Mouse (Mus musculus) intestine, embryonic 14.5 days (tissue): Measurements from ENCODE around the gene Polh. TPM values are rescaled to one million over a fixed set of nuclear protein-coding genes. Genes with fewer than 3 reads are reported as not detected.

Source experiments
- ATAC-seq: fragments of 200-750 bp; cut with Nextera tagmentation; replicated peaks from 2 replicates; pipeline ENCODE4 v1.8.0; 2017; ENCODE audit warnings: low read depth, moderate number of reproducible peaks, moderate TSS enrichment, moderate library complexity; ENCODE audit not compliant: low FRiP score, low TSS enrichment
- DNase-seq: peaks from one replicate; pipeline ENCODE4 v3.0.0-alpha.2; 2018; ENCODE audit warnings: low spot score
- H3K27ac ChIP-seq: fragments of 300-500 bp; sonication (generic); 2 replicates; pipeline ENCODE4 v1.5.1; 2014; ENCODE audit warnings: low read depth, mild to moderate bottlenecking, control low read depth
- H3K27me3 ChIP-seq: fragments of 300-500 bp; sonication (generic); replicated peaks from 2 replicates; pipeline ENCODE4 v1.6.1; 2014; ENCODE audit warnings: low read length, control low read depth; ENCODE audit not compliant: control insufficient read depth, insufficient read depth
- H3K36me3 ChIP-seq: fragments of 300-500 bp; sonication (generic); 2 replicates; pipeline ENCODE4 v1.6.1; 2014; ENCODE audit warnings: low read length, control low read depth; ENCODE audit not compliant: control insufficient read depth, insufficient read depth
- H3K4me1 ChIP-seq: fragments of 300-500 bp; sonication (generic); replicated peaks from 2 replicates; pipeline ENCODE4 v1.6.1; 2014; ENCODE audit warnings: low read length, control low read depth, mixed read lengths; ENCODE audit not compliant: control insufficient read depth, insufficient read depth
- H3K4me2 ChIP-seq: fragments of 300-500 bp; sonication (generic); 2 replicates; pipeline ENCODE4 v1.6.1; 2014; ENCODE audit warnings: low read length
- H3K4me3 ChIP-seq: fragments of 300-500 bp; sonication (generic); 2 replicates; pipeline ENCODE4 v1.5.1; 2014; ENCODE audit warnings: low read depth, low read length, control low read depth, mixed read lengths
- H3K9ac ChIP-seq: fragments of 300-500 bp; sonication (generic); 2 replicates; pipeline ENCODE4 v1.6.1; 2014; ENCODE audit warnings: mild to moderate bottlenecking, low read length
- H3K9me3 ChIP-seq: fragments of 300-500 bp; sonication (generic); 2 replicates; pipeline ENCODE4 v1.6.1; 2016; ENCODE audit warnings: low read length, control low read depth; ENCODE audit not compliant: control insufficient read depth
- WGBS: fragments of 180-500 bp; shearing (Covaris S2); extraction: QIAGEN DNeasy Blood & Tissue Kit; methylation state at CpG from one replicate; pipeline ENCODE4 v1.1.7; 2014; 5-methylcytosine and 5-hydroxymethylcytosine counted together
- polyA plus RNA-seq: library from polyadenylated mRNA; unstranded; fragments of >200 nt; fragmentation: Nextera tagmentation; extraction: Ambion mirVana; gene quantifications from 2 replicates; pipeline ENCODE4 v1.2.1, GENCODE M21; 2014

Gene Polh
- polyA plus RNA-seq, 1 experiment from 2014 or later: 9.7 TPM

DNA sequence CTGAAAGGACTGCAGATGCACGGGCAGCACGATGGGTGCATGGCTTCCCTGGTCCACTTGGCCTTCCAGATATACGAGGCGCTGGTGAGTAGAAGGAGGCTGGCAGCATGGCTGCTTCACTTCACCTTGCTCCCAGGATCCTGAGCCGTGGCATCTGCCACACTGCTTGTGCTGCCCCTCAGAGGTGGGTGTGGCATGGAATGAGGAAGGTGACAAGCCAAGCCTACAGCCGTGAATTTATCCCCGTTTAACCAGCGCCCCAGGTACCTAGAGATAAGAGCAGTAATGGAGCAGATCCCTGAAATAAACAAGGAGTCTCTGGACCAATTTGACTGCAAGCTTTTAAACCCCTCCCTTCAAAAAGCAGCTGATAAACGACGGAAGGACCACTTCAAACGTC, 39.0 kb upstream of the Polh start:
- Histone ChIP-seq H3K27ac (no peak overlapping the region), H3K9me3 (no peaks in the 10 kb centered on the region), H3K27me3 (no peaks in the 10 kb centered on the region), H3K4me3 (no peak overlapping the region), H3K9ac (no peak overlapping the region), H3K4me2 (no peak overlapping the region), H3K4me1 (no peaks in the 10 kb centered on the region), H3K36me3 (peaks cover 100% of the 10 kb centered on the region)
- DNase-seq (no peak), ATAC-seq (no peak)
- 64% methylated on average over 11 of the region's 11 CpGs for WGBS

- no peaks in the 10 kb centered on the region for H3K4me1 ChIP-seq
- no peak overlapping the region for H3K4me3 ChIP-seq
- H3K4me2 ChIP-seq: no peak overlapping the region
- no peak for DNase-seq
- H3K9me3 ChIP-seq: no peaks in the 10 kb centered on the region
- no peak overlapping the region for H3K9ac ChIP-seq
- 89% methylated on average over 15 of the region's 15 CpGs for WGBS
- no peaks in the 10 kb centered on the region for H3K27me3 ChIP-seq
- H3K27ac ChIP-seq: no peak overlapping the region
- H3K36me3 ChIP-seq: peaks cover 93% of the 10 kb centered on the region
- no peak for ATAC-seq
Observed at GRCm38 (mm10) chr17:46239516-46240114, 37.2 kb upstream of the Polh start.

DNA sequence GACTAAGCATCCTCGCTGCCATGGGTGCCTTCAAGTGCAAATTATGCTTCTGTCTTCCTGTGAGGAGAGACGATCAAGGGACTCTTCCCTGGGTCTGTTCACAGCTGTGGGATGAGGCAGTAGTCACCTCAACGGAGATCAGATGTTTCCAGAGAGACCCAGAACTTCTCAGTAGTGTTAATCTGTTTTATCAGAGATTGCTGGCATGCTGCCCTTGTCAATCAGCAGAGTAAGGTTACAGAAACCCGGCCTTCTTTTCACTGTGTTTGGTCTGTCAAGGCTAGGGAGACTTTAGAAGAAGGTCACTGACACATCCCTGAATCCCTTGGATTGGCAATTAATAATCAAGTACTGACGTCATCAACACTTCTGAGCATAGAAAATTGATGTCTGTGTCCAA, 35.0 kb upstream of the Polh start:
- ATAC-seq (no peak), DNase-seq (no peak)
- no peak overlapping the region for H3K9ac ChIP-seq
- no peaks in the 10 kb centered on the region for H3K9me3 ChIP-seq
- H3K4me3 ChIP-seq: no peak overlapping the region
- peaks cover 93% of the 10 kb centered on the region for H3K36me3 ChIP-seq
- H3K27ac ChIP-seq: no peak overlapping the region
- H3K4me1 ChIP-seq: no peaks in the 10 kb centered on the region
- 84% methylated on average over 5 of the region's 5 CpGs for WGBS
- H3K27me3 ChIP-seq: no peaks in the 10 kb centered on the region
- no peak overlapping the region for H3K4me2 ChIP-seq

DNA sequence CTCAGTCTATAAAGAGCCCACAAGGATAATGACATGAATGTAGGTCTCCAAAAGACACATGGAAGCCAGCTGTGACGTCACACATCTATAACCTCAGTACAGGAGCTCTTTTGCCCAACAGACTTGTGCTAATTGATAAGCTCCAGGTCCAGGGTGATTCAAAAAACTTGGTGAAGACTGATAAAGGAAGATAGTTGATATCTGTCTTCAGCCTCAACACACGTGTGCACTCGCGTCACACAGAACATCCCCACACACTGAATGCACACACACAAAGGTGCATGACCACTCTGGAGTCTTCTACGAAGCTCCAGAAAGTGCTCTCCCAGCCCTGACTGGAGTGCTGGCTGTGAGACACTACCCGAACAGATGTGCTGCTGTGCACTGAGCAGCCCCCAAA, 34.6 kb upstream of the Polh start:
- WGBS: 95% methylated on average over 6 of the region's 6 CpGs
- H3K27me3 ChIP-seq: no peaks in the 10 kb centered on the region
- ATAC-seq (no peak), DNase-seq (no peak)
- peaks cover 89% of the 10 kb centered on the region for H3K36me3 ChIP-seq
- H3K4me2 ChIP-seq: no peak overlapping the region
- H3K4me3 ChIP-seq: no peak overlapping the region
- no peak overlapping the region for H3K27ac ChIP-seq
- no peaks in the 10 kb centered on the region for H3K4me1 ChIP-seq
- H3K9ac ChIP-seq: no peak overlapping the region
- H3K9me3 ChIP-seq: no peaks in the 10 kb centered on the region

DNA sequence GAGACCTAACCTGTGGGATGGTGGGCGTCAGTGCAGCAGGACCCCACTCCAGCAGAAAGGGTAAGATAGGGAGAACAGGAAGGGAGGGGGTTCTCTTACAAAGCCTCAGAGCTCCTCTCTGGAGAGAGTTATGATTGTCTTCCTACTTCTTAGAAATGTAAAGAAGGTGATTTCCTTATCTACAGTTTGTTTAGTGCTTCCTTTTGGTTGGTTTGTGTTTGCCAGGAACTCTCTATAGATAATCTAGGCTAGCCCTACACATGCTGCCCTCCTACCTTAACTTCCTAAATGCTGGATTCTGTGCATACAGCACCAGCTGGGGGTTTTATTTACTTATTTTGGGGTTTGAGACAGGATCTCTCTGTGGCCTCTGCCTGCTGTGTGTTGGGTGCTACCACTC, 33.6 kb upstream of the Polh start:
- no peak overlapping the region for H3K4me3 ChIP-seq
- H3K4me1 ChIP-seq: no peaks in the 10 kb centered on the region
- ATAC-seq (no peak), DNase-seq (no peak)
- H3K9ac ChIP-seq: no peak overlapping the region
- H3K27ac ChIP-seq: no peak overlapping the region
- H3K4me2 ChIP-seq: no peak overlapping the region
- H3K27me3 ChIP-seq: no peaks in the 10 kb centered on the region
- 93% methylated on average over 1 of the region's 1 CpGs for WGBS
- H3K36me3 ChIP-seq: peaks cover 87% of the 10 kb centered on the region
- H3K9me3 ChIP-seq: no peaks in the 10 kb centered on the region

DNA sequence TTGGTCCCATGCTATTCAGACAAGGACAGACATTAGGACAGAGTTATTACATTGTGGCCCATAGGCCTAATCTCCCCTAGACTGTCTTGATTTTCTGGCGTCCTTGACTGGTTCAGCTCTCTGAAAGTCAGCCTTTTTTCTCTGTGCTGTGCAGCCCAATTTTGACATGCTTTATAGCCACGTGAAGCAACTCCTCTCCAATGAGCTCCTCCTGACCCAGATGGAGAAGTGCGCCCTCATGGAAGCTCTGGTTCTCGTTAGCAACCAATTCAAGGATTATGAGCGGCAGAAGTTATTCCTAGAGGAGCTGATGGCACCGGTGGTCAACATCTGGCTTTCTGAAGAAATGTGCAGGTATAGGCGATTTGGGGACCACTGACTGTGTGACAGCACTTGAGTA, 25.1 kb upstream of the Polh start:
- no peaks in the 10 kb centered on the region for H3K4me1 ChIP-seq
- no peaks in the 10 kb centered on the region for H3K27me3 ChIP-seq
- no peak for DNase-seq
- H3K4me2 ChIP-seq: no peak overlapping the region
- H3K9me3 ChIP-seq: no peaks in the 10 kb centered on the region
- WGBS: 88% methylated on average over 7 of the region's 7 CpGs
- peaks cover 94% of the 10 kb centered on the region for H3K36me3 ChIP-seq
- H3K9ac ChIP-seq: no peak overlapping the region
- H3K27ac ChIP-seq: no peak overlapping the region
- no peak overlapping the region for H3K4me3 ChIP-seq
- ATAC-seq: no peak

- no peaks in the 10 kb centered on the region for H3K4me1 ChIP-seq
- ATAC-seq (no peak), DNase-seq (no peak)
- H3K27ac ChIP-seq: no peak overlapping the region
- H3K9me3 ChIP-seq: no peaks in the 10 kb centered on the region
- no peak overlapping the region for H3K4me3 ChIP-seq
- peaks cover 99% of the 10 kb centered on the region for H3K36me3 ChIP-seq
- H3K9ac ChIP-seq: no peak overlapping the region
- no peaks in the 10 kb centered on the region for H3K27me3 ChIP-seq
- H3K4me2 ChIP-seq: no peak overlapping the region
- WGBS: 94% methylated on average over 3 of the region's 3 CpGs
Observed at GRCm38 (mm10) chr17:46221601-46222000, 19.2 kb upstream of the Polh start.

DNA sequence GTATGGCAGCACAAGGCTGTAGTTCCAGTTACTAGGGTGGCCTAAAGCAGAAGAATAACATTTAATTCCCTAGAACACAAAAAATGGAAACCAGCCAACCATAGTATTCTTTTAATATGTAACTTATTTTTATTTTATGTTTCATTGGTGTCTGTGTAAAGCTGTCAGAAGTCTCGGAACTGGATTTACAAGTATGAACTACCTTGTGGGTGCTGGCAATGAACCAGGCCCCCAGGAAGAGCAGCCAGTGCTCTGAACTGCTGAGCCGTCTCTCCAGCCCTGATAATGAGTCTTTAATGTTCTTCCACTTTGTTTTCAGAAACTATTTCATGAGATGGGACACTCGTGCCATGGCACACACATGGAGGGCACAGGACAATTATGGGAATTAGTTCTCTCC, 8.1 kb upstream of the Polh start:
- Histone ChIP-seq H3K27me3 (no peaks in the 10 kb centered on the region), H3K9ac (no peak overlapping the region), H3K9me3 (no peaks in the 10 kb centered on the region), H3K36me3 (peaks cover 92% of the 10 kb centered on the region), H3K4me2 (no peak overlapping the region), H3K4me1 (no peaks in the 10 kb centered on the region), H3K27ac (no peak overlapping the region), H3K4me3 (no peak overlapping the region)
- 91% methylated on average over 3 of the region's 3 CpGs for WGBS
- ATAC-seq: no peak
- DNase-seq: no peak

DNA sequence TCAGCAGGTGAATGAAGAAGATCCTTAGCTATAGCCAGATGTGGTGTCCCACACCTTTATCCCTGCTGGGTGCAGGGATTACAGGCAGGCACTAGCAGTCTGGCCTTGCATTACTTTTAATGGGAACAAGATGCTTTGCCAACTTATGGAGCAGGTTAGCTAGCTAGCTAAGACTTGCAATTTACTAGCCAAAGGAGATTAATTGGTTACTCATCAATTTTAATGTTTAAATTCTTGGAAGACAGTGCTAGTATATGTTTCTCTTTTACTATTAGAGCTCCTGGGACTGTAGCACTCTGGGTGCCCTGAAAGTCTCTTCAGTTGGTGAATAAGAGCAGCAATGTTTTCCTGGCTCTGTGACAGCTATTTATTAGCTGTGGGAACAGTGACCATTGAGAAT, 4.2 kb upstream of the Polh start:
- no peaks in the 10 kb centered on the region for H3K9me3 ChIP-seq
- no peak overlapping the region for H3K4me2 ChIP-seq
- H3K9ac ChIP-seq: no peak overlapping the region
- H3K4me1 ChIP-seq: peaks cover 13% of the 10 kb centered on the region
- no peak overlapping the region for H3K27ac ChIP-seq
- peaks cover 65% of the 10 kb centered on the region for H3K36me3 ChIP-seq
- no peaks in the 10 kb centered on the region for H3K27me3 ChIP-seq
- ATAC-seq: no peak
- no peak for DNase-seq
- H3K4me3 ChIP-seq: no peak overlapping the region
